In the genomic region with DNA sequence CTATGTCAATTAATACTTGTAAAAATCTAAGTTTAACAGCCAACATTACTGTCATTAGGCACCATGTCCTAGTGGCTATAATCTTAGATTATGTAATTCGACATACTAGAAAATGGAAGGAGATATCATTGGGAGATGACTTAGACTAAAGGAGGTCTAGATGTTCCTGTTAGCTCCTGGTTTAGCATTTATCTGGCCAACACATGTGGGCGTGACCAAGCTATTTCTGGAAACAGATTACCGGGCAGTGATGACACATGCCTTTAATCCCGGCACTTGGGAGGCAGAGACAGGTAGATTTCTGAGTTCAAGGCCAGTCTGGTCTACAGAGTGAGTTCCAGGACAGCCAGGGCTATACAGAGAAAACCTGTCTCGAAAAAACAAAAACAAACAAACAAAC, we compare ENCODE assay signal across 24 mouse cellular contexts. TPM values are rescaled to one million over a fixed set of nuclear protein-coding genes. Genes with fewer than 3 reads are reported as not detected.
DNase-seq lines count a peak whose midpoint lies in the region; ATAC-seq and TF ChIP-seq lines count a peak whose summit lies in the region.
"Had no signal": no experiment of that assay in that cellular context is flagged by ENCODE, and none has a peak within 500 bp of the region (broad histone marks: within the 10 kb centered on the region; RNA-seq: fewer than 3 reads in every experiment).

No protein-coding gene starts in this region.

- H3K4me1 ChIP-seq in liver, embryonic 12.5 days = peaks cover 37% of the 10 kb centered on the region
- H3K4me1 ChIP-seq in liver, embryonic 11.5 days (replicated peaks; ENCODE audit: control insufficient read depth, insufficient read depth, low read length) = peaks cover 4% of the 10 kb centered on the region
- peaks cover 41% of the 10 kb centered on the region for H3K4me1 ChIP-seq in liver, embryonic 13.5 days (replicated peaks)
- H3K4me1 ChIP-seq in liver, embryonic 16.5 days (ENCODE audit: control insufficient read depth, low read depth, low read length) = peaks cover 4% of the 10 kb centered on the region
- H3K4me1 ChIP-seq in midbrain, postnatal 0 days (ENCODE audit: insufficient read depth, low read length) = no peaks in the 10 kb centered on the region
- H3K4me1 ChIP-seq in cerebellum, adult 2 months (ENCODE audit: control insufficient read depth, insufficient read depth, low read length) = no peaks in the 10 kb centered on the region
- H3K4me1 ChIP-seq: hindbrain, embryonic 15.5 days had no signal

- no peak overlapping the region for H3K4me2 ChIP-seq in liver, embryonic 12.5 days
- H3K4me2 ChIP-seq in liver, embryonic 11.5 days = no peak overlapping the region
- H3K4me2 ChIP-seq in liver, embryonic 13.5 days = no peak overlapping the region
- no peak overlapping the region for H3K4me2 ChIP-seq in liver, embryonic 16.5 days (ENCODE audit: low read depth, low read length)
- no peak overlapping the region for H3K4me2 ChIP-seq in midbrain, postnatal 0 days (ENCODE audit: low read depth, low read length, poor library complexity, severe bottlenecking)
- H3K4me2 ChIP-seq: heart, embryonic 13.5 days; hindbrain, embryonic 15.5 days had no signal

- no peak overlapping the region for H3K9ac ChIP-seq in liver, embryonic 12.5 days
- H3K9ac ChIP-seq in liver, embryonic 11.5 days (ENCODE audit: low read depth, low read length) = no peak overlapping the region
- H3K9ac ChIP-seq in liver, embryonic 13.5 days = no peak overlapping the region
- H3K9ac ChIP-seq in liver, embryonic 16.5 days (ENCODE audit: low read depth, low read length) = no peak overlapping the region
- H3K9ac ChIP-seq in midbrain, postnatal 0 days (replicated peaks; ENCODE audit: low read length, poor library complexity, severe bottlenecking) = no peak overlapping the region
- H3K9ac ChIP-seq: forebrain, postnatal 0 days; heart, embryonic 13.5 days; hindbrain, embryonic 15.5 days had no signal

- no peak for TF ChIP-seq POLR2A in cerebellum, adult 2 months (IDR thresholded peaks at IDR 0.05; ENCODE audit: borderline replicate concordance, insufficient read depth, low read length)

- DNase-seq in liver, embryonic 11.5 days (ENCODE audit: low spot score) = no peak
- DNase-seq in liver, embryonic 13.5 days = peak; percentile 24
- no peak for DNase-seq in midbrain, postnatal 0 days (ENCODE audit: low spot score)
- DNase-seq in heart, adult 8-10 months (ENCODE audit: low spot score) = no peak
- DNase-seq in cerebellum, adult 2 months = no peak
- DNase-seq: adrenal gland, adult 2 months; adrenal gland, postnatal 14 days; B cell, adult 2 months; cerebellum, adult 11-12 months; cerebellum, adult 9-10 months; cerebellum, postnatal 14 days; forebrain, postnatal 0 days; gastrocnemius, adult 2 months; gastrocnemius, postnatal 14 days; heart, adult 11 months; heart, postnatal 14 days; heart, postnatal 4 days had no signal

- H3K27ac ChIP-seq in liver, embryonic 12.5 days = no peak overlapping the region
- H3K27ac ChIP-seq in liver, embryonic 11.5 days (ENCODE audit: low read depth, low read length) = no peak overlapping the region
- H3K27ac ChIP-seq in liver, embryonic 13.5 days = no peak overlapping the region
- no peak overlapping the region for H3K27ac ChIP-seq in liver, embryonic 16.5 days (ENCODE audit: low read length)
- no peak overlapping the region for H3K27ac ChIP-seq in midbrain, postnatal 0 days (ENCODE audit: low read depth, low read length)
- H3K27ac ChIP-seq in cerebellum, adult 2 months (ENCODE audit: insufficient read depth, low read length) = no peak overlapping the region
- H3K27ac ChIP-seq: gastrocnemius, adult 2 months; heart, embryonic 13.5 days; hindbrain, embryonic 15.5 days had no signal

- WGBS in liver, embryonic 12.5 days (ENCODE audit: insufficient replicate concordance) = 42% methylated on average over 5 of the region's 5 CpGs
- 63% methylated on average over 5 of the region's 5 CpGs for WGBS in liver, embryonic 11.5 days
- 33% methylated on average over 5 of the region's 5 CpGs for WGBS in liver, embryonic 13.5 days (ENCODE audit: insufficient replicate concordance)
- 44% methylated on average over 5 of the region's 5 CpGs for WGBS in liver, embryonic 16.5 days (ENCODE audit: insufficient replicate concordance)
- WGBS in midbrain, postnatal 0 days = 85% methylated on average over 5 of the region's 5 CpGs
- 79% methylated on average over 5 of the region's 5 CpGs for WGBS in cerebellum, adult 2 months

- H3K9me3 ChIP-seq in liver, embryonic 12.5 days (replicated peaks) = peaks cover 7% of the 10 kb centered on the region
- no peaks in the 10 kb centered on the region for H3K9me3 ChIP-seq in liver, embryonic 11.5 days (ENCODE audit: control insufficient read depth, low read length)
- 0 out of 2 replicates have a peak, but pooled peaks cover 7% of the 10 kb centered on the region for H3K9me3 ChIP-seq in liver, embryonic 13.5 days (replicated peaks)
- no peaks in the 10 kb centered on the region for H3K9me3 ChIP-seq in liver, embryonic 16.5 days (replicated peaks; ENCODE audit: control insufficient read depth, low read length)
- H3K9me3 ChIP-seq in midbrain, postnatal 0 days (ENCODE audit: low read length) = peaks cover 4% of the 10 kb centered on the region; the same call in 1 of the 2 replicates
- H3K9me3 ChIP-seq: G1E; hindbrain, embryonic 15.5 days had no signal

- ATAC-seq in liver, embryonic 12.5 days = peak; percentile 55; the same call in 1 of the 2 replicates
- no peak for ATAC-seq in liver, embryonic 11.5 days (replicated peaks; ENCODE audit: low FRiP score)
- ATAC-seq in liver, embryonic 13.5 days (ENCODE audit: low read depth) = peak; percentile 62; the same call in 1 of the 2 replicates
- peak; percentile 71 for ATAC-seq in liver, embryonic 16.5 days (ENCODE audit: low read depth)
- no peak for ATAC-seq in midbrain, postnatal 0 days (ENCODE audit: low FRiP score)
- ATAC-seq: forebrain, embryonic 14.5 days; forebrain, postnatal 0 days had no signal

- TF ChIP-seq CTCF in midbrain, postnatal 0 days (IDR thresholded peaks at IDR 0.05) = no peak
- TF ChIP-seq CTCF in cerebellum, adult 2 months (IDR thresholded peaks at IDR 0.05; ENCODE audit: borderline replicate concordance, insufficient read depth, low read depth, low read length) = no peak

- H3K4me3 ChIP-seq in liver, embryonic 12.5 days = no peak overlapping the region
- no peak overlapping the region for H3K4me3 ChIP-seq in liver, embryonic 11.5 days (ENCODE audit: low read depth, low read length)
- no peak overlapping the region for H3K4me3 ChIP-seq in liver, embryonic 13.5 days (replicated peaks)
- no peak overlapping the region for H3K4me3 ChIP-seq in liver, embryonic 16.5 days (ENCODE audit: low read depth, low read length)
- no peak overlapping the region for H3K4me3 ChIP-seq in midbrain, postnatal 0 days (ENCODE audit: low read depth, low read length)
- H3K4me3 ChIP-seq in cerebellum, adult 2 months (replicated peaks; ENCODE audit: insufficient read depth, low read depth, low read length) = no peak overlapping the region
- H3K4me3 ChIP-seq: gastrocnemius, adult 2 months; heart, embryonic 13.5 days; hindbrain, embryonic 15.5 days had no signal

- H3K36me3 ChIP-seq in liver, embryonic 12.5 days = no peaks in the 10 kb centered on the region
- H3K36me3 ChIP-seq in liver, embryonic 11.5 days (ENCODE audit: control insufficient read depth, insufficient read depth, low read length) = no peaks in the 10 kb centered on the region
- H3K36me3 ChIP-seq in liver, embryonic 13.5 days = no peaks in the 10 kb centered on the region
- H3K36me3 ChIP-seq in liver, embryonic 16.5 days (ENCODE audit: control insufficient read depth, insufficient read depth) = no peaks in the 10 kb centered on the region
- no peaks in the 10 kb centered on the region for H3K36me3 ChIP-seq in midbrain, postnatal 0 days (ENCODE audit: insufficient read depth, low read length)
- H3K36me3 ChIP-seq: G1E; heart, embryonic 13.5 days; hindbrain, embryonic 15.5 days had no signal

- no peaks in the 10 kb centered on the region for H3K27me3 ChIP-seq in liver, embryonic 12.5 days (replicated peaks)
- H3K27me3 ChIP-seq in liver, embryonic 11.5 days (replicated peaks; ENCODE audit: control insufficient read depth, insufficient read depth, low read length) = no peaks in the 10 kb centered on the region
- H3K27me3 ChIP-seq in liver, embryonic 13.5 days = no peaks in the 10 kb centered on the region
- no peaks in the 10 kb centered on the region for H3K27me3 ChIP-seq in liver, embryonic 16.5 days (ENCODE audit: control insufficient read depth, insufficient read depth, low read depth, low read length)
- H3K27me3 ChIP-seq in midbrain, postnatal 0 days (ENCODE audit: insufficient read depth, low read length) = no peaks in the 10 kb centered on the region
- H3K27me3 ChIP-seq in cerebellum, adult 2 months (ENCODE audit: control insufficient read depth, insufficient read depth, low read length) = no peaks in the 10 kb centered on the region
- H3K27me3 ChIP-seq: CH12.LX; heart, embryonic 13.5 days; hindbrain, embryonic 15.5 days had no signal

RNA-seq across cellular contexts. Expression of a gene that starts 37.1 kb away (rescaled TPM):
- polyA plus RNA-seq in liver, embryonic 12.5 days (2016; fragmentation: Nextera tagmentation; extraction: Ambion mirVana) = 1.6 and 1.7 TPM in 2 replicates
- polyA plus RNA-seq in liver, embryonic 11.5 days (2014; fragmentation: Nextera tagmentation; extraction: Ambion mirVana) = 4.0 and 4.2 TPM in 2 replicates
- polyA plus RNA-seq in liver, embryonic 13.5 days (2015; fragmentation: Nextera tagmentation; extraction: Ambion mirVana) = 1.2 and 1.6 TPM in 2 replicates
- polyA plus RNA-seq in liver, embryonic 16.5 days (2015; fragmentation: Nextera tagmentation; extraction: Ambion mirVana) = 0.72 and 1.0 TPM in 2 replicates
- 0.57 and 0.93 TPM in 2 replicates for total RNA-seq in midbrain, postnatal 0 days (2014; rRNA removed)
- polyA plus RNA-seq in midbrain, postnatal 0 days (2015; fragmentation: Nextera tagmentation; extraction: Ambion mirVana) = 0.43 and 0.60 TPM in 2 replicates
- under 1 TPM; 0.23 to 0.59 (median 0.39) TPM for total RNA-seq in heart, adult 8-10 months (2022)
- 0.44 and 0.64 TPM in 2 replicates for polyA plus RNA-seq in cerebellum, adult 2 months (2012; rRNA removed)
- total RNA-seq: G1E had no signal
- polyA plus RNA-seq: G1E had no signal

Comparison
In these comparisons a context has a peak if more than half of its experiments do, and no peak if none do; other contexts are left out.
1. ATAC-seq: peak in liver, embryonic 12.5 days (single experiment), liver, embryonic 13.5 days (single experiment) and liver, embryonic 16.5 days (single experiment); none in liver, embryonic 11.5 days (single experiment) and midbrain, postnatal 0 days (single experiment).